1 mouse cellular context compared by ENCODE assay signal in genomic region chr7:45126844-45127699, GRCm38 (mm10).
A peak's percentile ranks its signal among the peaks of the same experiment; 100 is the strongest.
TF ChIP-seq lines count a peak whose summit lies in the region.

No protein-coding gene starts in this region.

TF ChIP-seq in CH12.LX, 34 proteins besides CTCF, POLR2A, EP300 and RAD21 (continued from another document):
- TF ChIP-seq MXI1 (IDR thresholded peaks at IDR 0.05; ENCODE audit: low read depth, low read length) (no peak), TCF12 (IDR thresholded peaks at IDR 0.05; ENCODE audit: low read depth, low read length) (0 out of 2 replicates have a peak, but pooled peaks have one; percentile 27), IRF4 (IDR thresholded peaks at IDR 0.05; ENCODE audit: low read depth, low read length) (0 out of 2 replicates have a peak, but pooled peaks have one; percentile 26)
